Mouse (Mus musculus) MEL (cell line): ENCODE data around the gene Gm5901. TPM values are rescaled to one million over a fixed set of nuclear protein-coding genes. Genes with fewer than 3 reads are reported as not detected.

Experiments
- DNase-seq: peaks from one replicate; pipeline ENCODE4 v3.0.0; 2011; ENCODE audit warnings: low read depth, low spot score
- H3K27ac ChIP-seq: 2 replicates; pipeline ENCODE4 v1.5.1; 2012; ENCODE audit warnings: low read depth, mild to moderate bottlenecking, control low read depth, low read length, moderate library complexity; ENCODE audit not compliant: control insufficient read depth
- H3K27me3 ChIP-seq, 2 experiments: fragments of 150-350 bp in 1 of 2; sonication (generic) in 1 of 2; 2 replicates each; pipeline ENCODE4 v1.6.1; 2012; ENCODE audit warnings: low read length in 2 of 2, mild to moderate bottlenecking in 2 of 2, improper control_type of control experiment in 1 of 2, moderate library complexity in 1 of 2; ENCODE audit not compliant: insufficient read depth in 2 of 2, control insufficient read depth in 1 of 2
- H3K36me3 ChIP-seq, 2 experiments: 2 replicates each; pipeline ENCODE4 v1.6.1; 2012 to 2014; ENCODE audit warnings: low read length in 2 of 2, improper control_type of control experiment in 1 of 2, inconsistent platforms in 1 of 2, mild to moderate bottlenecking in 1 of 2; ENCODE audit not compliant: insufficient read depth in 2 of 2, control insufficient read depth in 1 of 2
- H3K4me1 ChIP-seq, 2 experiments: fragments of 150-350 bp in 1 of 2; sonication (generic) in 1 of 2; 2 replicates each; pipeline ENCODE4 v1.6.1; 2012; ENCODE audit warnings: low read length in 2 of 2, improper control_type of control experiment in 1 of 2, mild to moderate bottlenecking in 1 of 2; ENCODE audit not compliant: insufficient read depth in 2 of 2, control insufficient read depth in 1 of 2
- H3K4me3 ChIP-seq, 2 experiments: fragments of 150-350 bp in 1 of 2; sonication (generic) in 1 of 2; 2 replicates each; pipeline ENCODE4 v1.5.1; 2012; ENCODE audit warnings: low read depth in 2 of 2, low read length in 2 of 2, mild to moderate bottlenecking in 2 of 2, moderate library complexity in 2 of 2, control low read depth in 1 of 2, improper control_type of control experiment in 1 of 2; ENCODE audit not compliant: control insufficient read depth in 1 of 2, insufficient read depth in 1 of 2
- H3K79me2 ChIP-seq: 2 replicates; pipeline ENCODE4 v1.6.1; 2012; ENCODE audit warnings: mild to moderate bottlenecking, low read length, moderate library complexity; ENCODE audit not compliant: control insufficient read depth, poor library complexity, insufficient read depth
- H3K9ac ChIP-seq: 2 replicates; pipeline ENCODE4 v1.6.1; 2012; ENCODE audit warnings: low read depth, mild to moderate bottlenecking, control low read depth, low read length, moderate library complexity; ENCODE audit not compliant: control insufficient read depth, poor library complexity, severe bottlenecking
- H3K9me3 ChIP-seq: fragments of 150-350 bp; sonication (generic); replicated peaks from 2 replicates; pipeline ENCODE4 v1.6.1; 2012; ENCODE audit warnings: mild to moderate bottlenecking, low read length, improper control_type of control experiment, moderate library complexity; ENCODE audit not compliant: insufficient read depth
- BHLHE40 ChIP-seq: IDR thresholded peaks from 2 replicates; pipeline ENCODE4 v1.6.1; 2012; ENCODE audit warnings: low read depth, mild to moderate bottlenecking, inconsistent platforms, low read length, improper control_type of control experiment, borderline replicate concordance
- CHD1 ChIP-seq: IDR thresholded peaks from 2 replicates; pipeline ENCODE4 v1.6.1; 2012; ENCODE audit warnings: low read depth, mild to moderate bottlenecking, inconsistent platforms, low read length, improper control_type of control experiment
- CTCF ChIP-seq, 3 experiments: IDR thresholded peaks in 2 of 3; conservative IDR thresholded peaks in 1 of 3; 2 replicates each; pipeline ENCODE4 v1.5.1; 2011 to 2012; ENCODE audit warnings: low read length in 3 of 3, low read depth in 2 of 3, mild to moderate bottlenecking in 2 of 3, improper control_type of control experiment in 1 of 3, inconsistent platforms in 1 of 3, mixed read lengths in 1 of 3, moderate library complexity in 1 of 3; ENCODE audit not compliant: control insufficient read depth in 1 of 3, insufficient read depth in 1 of 3, poor library complexity in 1 of 3, severe bottlenecking in 1 of 3
- EP300 ChIP-seq, 2 experiments: IDR thresholded peaks; 2 replicates each; pipeline ENCODE4 v1.6.1; 2011; ENCODE audit warnings: improper control_type of control experiment in 2 of 2, low read length in 2 of 2, low read depth in 1 of 2, mild to moderate bottlenecking in 1 of 2
- GABPA ChIP-seq: IDR thresholded peaks from 2 replicates; pipeline ENCODE4 v1.6.1; 2012; ENCODE audit warnings: low read depth, mild to moderate bottlenecking, inconsistent platforms, low read length, improper control_type of control experiment, moderate library complexity
- HCFC1 ChIP-seq: IDR thresholded peaks from 2 replicates; pipeline ENCODE4 v1.6.1; 2012; ENCODE audit warnings: low read depth, mild to moderate bottlenecking, inconsistent platforms, low read length, improper control_type of control experiment, moderate library complexity
- JUND ChIP-seq: IDR thresholded peaks from 2 replicates; pipeline ENCODE4 v1.6.1; 2011; ENCODE audit warnings: low read depth, mild to moderate bottlenecking, improper control_type of control experiment, low read length
- MAFK ChIP-seq: IDR thresholded peaks from 2 replicates; pipeline ENCODE4 v1.6.1; 2011; ENCODE audit warnings: low read depth, mild to moderate bottlenecking, low read length, improper control_type of control experiment, borderline replicate concordance
- MAX ChIP-seq: IDR thresholded peaks from 2 replicates; pipeline ENCODE4 v1.6.1; 2011; ENCODE audit warnings: low read length, improper control_type of control experiment
- MAZ ChIP-seq: IDR thresholded peaks from 2 replicates; pipeline ENCODE4 v1.6.1; 2012; ENCODE audit warnings: low read depth, mild to moderate bottlenecking, inconsistent platforms, low read length, improper control_type of control experiment
- MXI1 ChIP-seq: IDR thresholded peaks from 2 replicates; pipeline ENCODE4 v1.6.1; 2011; ENCODE audit warnings: mild to moderate bottlenecking, low read depth, low read length, improper control_type of control experiment
- NRF1 ChIP-seq: IDR thresholded peaks from 2 replicates; pipeline ENCODE4 v1.6.1; 2014; ENCODE audit warnings: low read depth, mild to moderate bottlenecking, inconsistent platforms, low read length, improper control_type of control experiment, moderate library complexity; ENCODE audit not compliant: poor library complexity, insufficient read depth, severe bottlenecking
- POLR2A ChIP-seq, 2 experiments: IDR thresholded peaks; 2 replicates each; pipeline ENCODE4 v1.6.1; 2011 to 2012; ENCODE audit warnings: low read length in 2 of 2, mild to moderate bottlenecking in 2 of 2, control low read depth in 1 of 2, improper control_type of control experiment in 1 of 2, low read depth in 1 of 2, moderate library complexity in 1 of 2; ENCODE audit not compliant: control insufficient read depth in 1 of 2, insufficient read depth in 1 of 2, poor library complexity in 1 of 2
- POLR2AphosphoS5 ChIP-seq: IDR thresholded peaks from 2 replicates; pipeline ENCODE4 v1.6.1; 2012; ENCODE audit warnings: low read depth, borderline replicate concordance, mild to moderate bottlenecking, inconsistent platforms, low read length, moderate library complexity, mixed read lengths
- RAD21 ChIP-seq: IDR thresholded peaks from 2 replicates; pipeline ENCODE4 v1.6.1; 2011; ENCODE audit warnings: mild to moderate bottlenecking, low read depth, low read length, improper control_type of control experiment
- RCOR1 ChIP-seq: IDR thresholded peaks from 2 replicates; pipeline ENCODE4 v1.6.1; 2012; ENCODE audit warnings: low read depth, mild to moderate bottlenecking, inconsistent platforms, low read length, improper control_type of control experiment
- SIN3A ChIP-seq: IDR thresholded peaks from 2 replicates; pipeline ENCODE4 v1.6.1; 2012; ENCODE audit warnings: low read length, improper control_type of control experiment, inconsistent platforms
- SMC3 ChIP-seq: IDR thresholded peaks from 2 replicates; pipeline ENCODE4 v1.6.1; 2011; ENCODE audit warnings: low read depth, low read length, improper control_type of control experiment
- TBP ChIP-seq: IDR thresholded peaks from 2 replicates; pipeline ENCODE4 v1.8.0; 2011; ENCODE audit warnings: low read depth, low read length, improper control_type of control experiment
- UBTF ChIP-seq: IDR thresholded peaks from 2 replicates; pipeline ENCODE4 v1.6.1; 2012; ENCODE audit warnings: low read depth, mild to moderate bottlenecking, inconsistent platforms, low read length, improper control_type of control experiment, moderate library complexity, borderline replicate concordance; ENCODE audit not compliant: insufficient read depth
- ZC3H11A ChIP-seq: IDR thresholded peaks from 2 replicates; pipeline ENCODE4 v1.6.1; 2012; ENCODE audit warnings: low read depth, mild to moderate bottlenecking, inconsistent platforms, low read length, improper control_type of control experiment
- ZNF384 ChIP-seq: IDR thresholded peaks from 2 replicates; pipeline ENCODE4 v1.6.1; 2012; ENCODE audit warnings: low read depth, mild to moderate bottlenecking, inconsistent platforms, low read length, improper control_type of control experiment
- polyA plus RNA-seq, 2 experiments: library from polyadenylated mRNA; stranded (reverse) in 1 of 2; unstranded in 1 of 2; fragments of >175 nt in 1 of 2; fragments of >200 nt in 1 of 2; gene quantifications; 2 replicates each; pipeline versions ENCODE4 v1.2.1 to v1.2.4; 2012; ENCODE audit warnings: low replicate concordance in 2 of 2, low read depth in 1 of 2; ENCODE audit not compliant: insufficient read length in 2 of 2, insufficient read depth in 1 of 2, missing spikeins in 1 of 2
- total RNA-seq: library from RNA; depleted of rRNA; stranded (reverse); fragments of 300-350 nt; gene quantifications from 2 replicates; pipeline ENCODE4 v1.2.3, GENCODE M21; 2012

Gm5901 gene
- total and polyA plus RNA-seq, 3 experiments, result 0.31 to 1.7 TPM; not detected in 1

DNA sequence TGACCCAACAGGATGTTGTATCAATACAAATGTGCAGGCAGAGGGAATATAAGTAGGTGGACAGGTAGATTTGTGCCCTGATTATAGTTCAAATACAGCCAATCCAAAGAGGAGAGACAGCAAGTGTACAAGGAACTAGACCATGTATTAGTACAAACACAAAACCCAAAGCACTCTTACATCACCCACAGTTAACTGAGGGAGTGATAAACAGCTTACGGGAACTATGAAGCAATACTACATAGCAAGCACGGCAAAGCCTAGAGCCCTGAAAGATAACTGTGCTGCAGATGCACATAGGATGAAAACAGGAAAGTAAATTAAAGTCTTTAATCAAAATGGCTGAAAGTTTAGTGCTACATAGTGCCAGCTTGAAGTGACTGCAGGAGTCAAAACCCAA, 12.9 kb downstream of the Gm5901 start:
- no peak for DNase-seq
- no peak for TF ChIP-seq HCFC1
- TF ChIP-seq ZNF384, result no peak
- TF ChIP-seq POLR2A (IDR thresholded peaks at IDR 0.05; ENCODE audit: control insufficient read depth in 1 of 2, insufficient read depth in 1 of 2, low read depth in 1 of 2, low read length in 2 of 2, poor library complexity in 1 of 2), result no peak
- TF ChIP-seq POLR2AphosphoS5, result no peak
- TF ChIP-seq SIN3A, result no peak
- no peak for TF ChIP-seq RCOR1
- TF ChIP-seq JUND, result no peak
- TF ChIP-seq GABPA, result no peak
- TF ChIP-seq MAFK, result no peak
- TF ChIP-seq SMC3, result no peak
- TF ChIP-seq BHLHE40, result no peak
- TF ChIP-seq MAZ, result no peak
- Histone ChIP-seq H3K9ac (no peak overlapping the region), H3K36me3 (no peaks in the 10 kb centered on the region; a peak in 1 of 4 replicates), H3K27me3 (no peaks in the 10 kb centered on the region), H3K9me3 (no peaks in the 10 kb centered on the region), H3K4me3 (no peak overlapping the region), H3K27ac (no peak overlapping the region), H3K4me1 (no peaks in the 10 kb centered on the region), H3K79me2 (no peaks in the 10 kb centered on the region)

DNA sequence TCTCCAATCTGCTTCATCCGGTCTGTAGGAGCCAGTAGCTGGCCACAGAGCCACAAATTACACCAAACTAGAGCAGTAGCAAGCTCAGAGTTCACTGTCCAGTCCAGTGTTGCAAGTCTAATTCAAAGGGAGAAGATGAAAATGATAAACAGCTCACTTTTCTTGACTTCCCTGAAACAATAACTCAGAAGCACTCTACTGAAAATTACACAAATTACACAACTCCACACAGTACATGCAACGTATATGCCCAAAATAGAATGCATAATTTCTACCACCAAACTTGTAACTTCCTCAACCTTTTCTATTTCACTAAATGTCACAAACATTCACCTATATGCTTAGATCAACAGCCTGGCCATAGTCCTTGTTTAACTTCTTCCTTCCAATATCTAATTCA, 15.4 kb downstream of the Gm5901 start:
- no peaks in the 10 kb centered on the region for H3K4me1 ChIP-seq
- no peak overlapping the region for H3K4me3 ChIP-seq
- DNase-seq, result no peak
- TF ChIP-seq TBP, result no peak
- TF ChIP-seq BHLHE40, result no peak
- TF ChIP-seq SMC3, result no peak
- TF ChIP-seq MXI1, result no peak
- TF ChIP-seq UBTF, result no peak
- TF ChIP-seq CTCF (IDR thresholded peaks at IDR 0.05 in 2 of 3, conservative IDR thresholded peaks at IDR 0.05 in 1 of 3; ENCODE audit: control insufficient read depth in 1 of 3, insufficient read depth in 1 of 3, low read depth in 2 of 3, low read length in 3 of 3, poor library complexity in 1 of 3, severe bottlenecking in 1 of 3), result no peak
- TF ChIP-seq ZC3H11A, result no peak
- no peak for TF ChIP-seq RAD21
- TF ChIP-seq MAFK, result no peak
- no peak for TF ChIP-seq HCFC1
- TF ChIP-seq NRF1, result no peak
- TF ChIP-seq CHD1, result no peak
- no peak for TF ChIP-seq MAZ
- no peak for TF ChIP-seq EP300 (IDR thresholded peaks at IDR 0.05; ENCODE audit: low read depth in 1 of 2, low read length in 2 of 2)
- no peak for TF ChIP-seq POLR2AphosphoS5
- TF ChIP-seq MAX, result no peak
- no peak for TF ChIP-seq GABPA
- TF ChIP-seq, all 39 proteins: peak for 0
- no peaks in the 10 kb centered on the region for H3K79me2 ChIP-seq
- no peaks in the 10 kb centered on the region; a peak in 2 of 4 replicates for H3K36me3 ChIP-seq
- no peak overlapping the region for H3K9ac ChIP-seq
- no peaks in the 10 kb centered on the region for H3K27me3 ChIP-seq
- no peaks in the 10 kb centered on the region for H3K9me3 ChIP-seq
- no peak overlapping the region for H3K27ac ChIP-seq
